Mouse (Mus musculus) liver, embryonic 18 days (tissue): ENCODE data around the gene 1700003H04Rik. TPM values are rescaled to one million over a fixed set of nuclear protein-coding genes. Genes with fewer than 3 reads are reported as not detected.

Experiments used
- polyA plus RNA-seq: library from polyadenylated mRNA; depleted of rRNA; stranded (reverse); fragments of >200 nt; gene quantifications from 2 replicates; pipeline ENCODE4 v1.2.3, GENCODE M21; 2012; rRNA removed

The 1700003H04Rik gene
- not detected in 2 replicates for polyA plus RNA-seq

GRCm38 (mm10) chr3:124581001-124581400 lies at the start of gene 1700003H04Rik:
TSS of gene 1700003H04Rik (minus strand) at chr3:124581101.

Other genes with a start within 250 kb of the 1700003H04Rik start
- not detected in 2 replicates for gene 1700006A11Rik, start 155.1 kb downstream of the 1700003H04Rik start, polyA plus RNA-seq